Mouse (Mus musculus): Measurements from ENCODE around the gene 1110051M20Rik. TPM values are rescaled to one million over a fixed set of nuclear protein-coding genes. Genes with fewer than 3 reads are reported as not detected.
A peak's percentile ranks its signal among the peaks of the same experiment; 100 is the strongest.

Gene 1110051M20Rik
- polyA plus RNA-seq, 1 experiment from 2014 or later: 27.0 TPM

GRCm38 (mm10) chr2:91405071-91405470, 39.4 kb downstream of the 1110051M20Rik start:
- 89% methylated on average over 4 of the region's 4 CpGs for WGBS
- TF ChIP-seq EP300 (IDR thresholded peaks at IDR 0.05): no peak
- no peak for TF ChIP-seq CTCF (IDR thresholded peaks at IDR 0.05)
- no peak for DNase-seq (ENCODE audit: low spot score)

DNA sequence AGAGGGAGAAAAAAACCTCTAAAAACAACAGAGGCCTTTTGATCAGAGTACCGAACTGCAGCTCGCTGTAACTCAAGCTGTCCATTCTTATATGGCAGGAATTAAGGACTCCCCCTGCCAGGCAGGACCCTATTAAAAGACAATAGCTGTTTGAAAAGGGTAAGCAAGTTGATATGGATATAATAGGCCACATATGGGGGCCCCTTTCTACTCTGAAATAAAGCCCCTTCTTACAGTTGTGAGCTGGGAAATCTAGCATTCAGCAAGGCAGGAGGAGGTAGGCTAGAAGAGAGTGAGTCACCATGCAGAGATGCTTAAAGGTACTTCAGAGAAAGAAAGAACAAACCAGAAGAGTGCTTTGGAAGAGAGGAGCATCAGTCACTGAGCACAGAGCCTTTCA, 44.8 kb downstream of the 1110051M20Rik start:
- ATAC-seq (peak; percentile 76), DNase-seq (ENCODE audit: low spot score) (peak; percentile 72)
- H3K27ac ChIP-seq (ENCODE audit: low read length): 0 out of 2 replicates have a peak overlapping the region, but pooled peaks have one; percentile 10
- no peaks in the 10 kb centered on the region for H3K36me3 ChIP-seq (ENCODE audit: insufficient read depth, low read length)
- no peaks in the 10 kb centered on the region for H3K27me3 ChIP-seq (replicated peaks; ENCODE audit: insufficient read depth, low read length)
- TF ChIP-seq EP300 (IDR thresholded peaks at IDR 0.05) (no peak), CTCF (IDR thresholded peaks at IDR 0.05) (no peak)
- 68% methylated on average over 2 of the region's 2 CpGs for WGBS
- H3K4me1 ChIP-seq (ENCODE audit: insufficient read depth, low read depth, low read length): no peaks in the 10 kb centered on the region
- no peak overlapping the region for H3K4me3 ChIP-seq (ENCODE audit: low read depth, low read length)
- H3K4me2 ChIP-seq (replicated peaks; ENCODE audit: low read depth, low read length): no peak overlapping the region
- no peaks in the 10 kb centered on the region for H3K9me3 ChIP-seq (ENCODE audit: low read length)
- no peak overlapping the region for H3K9ac ChIP-seq (replicated peaks; ENCODE audit: low read depth)

More at GRCm38 (mm10) chr2:91405071-91405470, 39.4 kb downstream of the 1110051M20Rik start:
- H3K9me3 ChIP-seq (ENCODE audit: low read length): no peaks in the 10 kb centered on the region
- no peaks in the 10 kb centered on the region for H3K36me3 ChIP-seq (ENCODE audit: insufficient read depth, low read length)
- no peak overlapping the region for H3K27ac ChIP-seq (ENCODE audit: low read length)
- ATAC-seq: no peak
- H3K4me2 ChIP-seq (replicated peaks; ENCODE audit: low read depth, low read length): no peak overlapping the region
- H3K27me3 ChIP-seq (replicated peaks; ENCODE audit: insufficient read depth, low read length): no peaks in the 10 kb centered on the region
- H3K9ac ChIP-seq (replicated peaks; ENCODE audit: low read depth): no peak overlapping the region
- H3K4me1 ChIP-seq (ENCODE audit: insufficient read depth, low read depth, low read length): no peaks in the 10 kb centered on the region
- H3K4me3 ChIP-seq (ENCODE audit: low read depth, low read length): no peak overlapping the region

- Histone ChIP-seq H3K27me3 (replicated peaks; ENCODE audit: insufficient read depth, low read length) (no peaks in the 10 kb centered on the region), H3K27ac (ENCODE audit: low read length) (no peak overlapping the region), H3K4me2 (replicated peaks; ENCODE audit: low read depth, low read length) (no peak overlapping the region), H3K9ac (replicated peaks; ENCODE audit: low read depth) (no peak overlapping the region), H3K4me1 (ENCODE audit: insufficient read depth, low read depth, low read length) (no peaks in the 10 kb centered on the region), H3K4me3 (ENCODE audit: low read depth, low read length) (no peak overlapping the region), H3K36me3 (ENCODE audit: insufficient read depth, low read length) (no peaks in the 10 kb centered on the region), H3K9me3 (ENCODE audit: low read length) (no peaks in the 10 kb centered on the region)
- no peak for TF ChIP-seq CTCF (IDR thresholded peaks at IDR 0.05)
- no peak for TF ChIP-seq EP300 (IDR thresholded peaks at IDR 0.05)
- WGBS: 36% methylated on average over 3 of the region's 3 CpGs
- no peak for ATAC-seq
- DNase-seq (ENCODE audit: low spot score): no peak
These were observed 45.3 kb downstream of the 1110051M20Rik start for GRCm38 (mm10) chr2:91399168-91399567.

- no peak overlapping the region for H3K27ac ChIP-seq (ENCODE audit: low read length)
- WGBS: 81% methylated on average over 4 of the region's 4 CpGs
- H3K9ac ChIP-seq (replicated peaks; ENCODE audit: low read depth): no peak overlapping the region
- ATAC-seq (no peak), DNase-seq (ENCODE audit: low spot score) (no peak)
- H3K4me1 ChIP-seq (ENCODE audit: insufficient read depth, low read depth, low read length): no peaks in the 10 kb centered on the region
- no peak overlapping the region for H3K4me3 ChIP-seq (ENCODE audit: low read depth, low read length)
- TF ChIP-seq EP300 (IDR thresholded peaks at IDR 0.05) (no peak), CTCF (IDR thresholded peaks at IDR 0.05) (no peak)
- H3K27me3 ChIP-seq (replicated peaks; ENCODE audit: insufficient read depth, low read length): no peaks in the 10 kb centered on the region
- no peaks in the 10 kb centered on the region for H3K9me3 ChIP-seq (ENCODE audit: low read length)
- H3K4me2 ChIP-seq (replicated peaks; ENCODE audit: low read depth, low read length): no peak overlapping the region
- no peaks in the 10 kb centered on the region for H3K36me3 ChIP-seq (ENCODE audit: insufficient read depth, low read length)
These were observed 50.4 kb downstream of the 1110051M20Rik start for GRCm38 (mm10) chr2:91394078-91394477.

DNA sequence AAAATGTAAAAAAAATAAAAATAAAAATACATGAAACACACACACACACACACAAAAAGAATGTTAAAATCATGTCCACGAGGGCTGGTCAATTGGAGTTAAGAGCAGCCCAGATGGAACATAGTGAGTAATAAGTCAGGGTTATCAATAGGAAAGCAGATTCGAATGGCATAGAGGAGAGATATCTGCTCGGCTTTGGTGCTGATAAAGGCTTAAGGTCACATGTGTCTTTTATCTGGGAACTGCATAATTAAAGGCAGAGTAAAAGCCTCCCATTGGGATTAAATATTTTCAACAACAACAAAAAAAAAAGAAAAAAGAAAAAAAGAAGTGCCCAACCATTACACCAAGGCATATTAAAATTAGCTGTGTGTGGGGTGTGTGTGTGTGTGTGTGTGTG, 55.8 kb downstream of the 1110051M20Rik start:
- TF ChIP-seq CTCF (IDR thresholded peaks at IDR 0.05) (no peak), EP300 (IDR thresholded peaks at IDR 0.05) (no peak)
- no peak for ATAC-seq

DNA sequence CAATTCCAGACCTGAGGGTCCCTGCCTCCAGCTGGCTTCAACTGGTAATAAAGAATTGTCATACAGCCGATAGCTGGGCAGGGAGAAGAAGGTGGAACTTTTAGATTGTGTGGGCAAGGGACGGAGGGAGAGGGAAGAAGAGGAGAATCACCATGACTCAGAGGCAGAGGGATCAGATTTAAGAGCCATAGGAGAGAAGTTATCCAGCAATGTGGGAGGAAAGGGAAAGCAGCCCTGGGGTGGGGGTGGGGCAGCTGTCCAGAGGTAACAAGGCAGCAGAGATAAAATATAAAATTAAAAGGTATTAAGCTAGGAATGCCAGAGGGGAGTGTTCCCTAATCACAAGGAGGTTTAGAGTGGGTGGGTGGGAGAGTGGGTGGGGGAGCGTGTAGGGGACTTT, 56.2 kb downstream of the 1110051M20Rik start:
- H3K27me3 ChIP-seq (replicated peaks; ENCODE audit: insufficient read depth, low read length): no peaks in the 10 kb centered on the region
- no peaks in the 10 kb centered on the region for H3K4me1 ChIP-seq (ENCODE audit: insufficient read depth, low read depth, low read length)
- TF ChIP-seq EP300 (IDR thresholded peaks at IDR 0.05) (no peak), CTCF (IDR thresholded peaks at IDR 0.05) (no peak)
- 62% methylated on average over 3 of the region's 3 CpGs for WGBS
- no peak overlapping the region for H3K4me2 ChIP-seq (replicated peaks; ENCODE audit: low read depth, low read length)
- H3K9ac ChIP-seq (replicated peaks; ENCODE audit: low read depth): no peak overlapping the region
- H3K36me3 ChIP-seq (ENCODE audit: insufficient read depth, low read length): no peaks in the 10 kb centered on the region
- ATAC-seq (no peak), DNase-seq (ENCODE audit: low spot score) (no peak)
- H3K9me3 ChIP-seq (ENCODE audit: low read length): no peaks in the 10 kb centered on the region
- no peak overlapping the region for H3K4me3 ChIP-seq (ENCODE audit: low read depth, low read length)
- H3K27ac ChIP-seq (ENCODE audit: low read length): no peak overlapping the region

More for the DNA sequence above, 55.8 kb downstream of the 1110051M20Rik start:
- 58% methylated on average over 3 of the region's 3 CpGs for WGBS
- H3K27ac ChIP-seq (ENCODE audit: low read length): no peak overlapping the region
- H3K4me2 ChIP-seq (replicated peaks; ENCODE audit: low read depth, low read length): no peak overlapping the region
- no peak overlapping the region for H3K4me3 ChIP-seq (ENCODE audit: low read depth, low read length)
- no peaks in the 10 kb centered on the region for H3K4me1 ChIP-seq (ENCODE audit: insufficient read depth, low read depth, low read length)
- H3K9ac ChIP-seq (replicated peaks; ENCODE audit: low read depth): no peak overlapping the region
- no peak for DNase-seq (ENCODE audit: low spot score)
- no peaks in the 10 kb centered on the region for H3K36me3 ChIP-seq (ENCODE audit: insufficient read depth, low read length)
- H3K27me3 ChIP-seq (replicated peaks; ENCODE audit: insufficient read depth, low read length): no peaks in the 10 kb centered on the region
- H3K9me3 ChIP-seq (ENCODE audit: low read length): no peaks in the 10 kb centered on the region

All from lung, postnatal 0 days (tissue).